Mouse (Mus musculus) heart, adult 2 months (tissue): ENCODE data around the gene Cdc40. TPM values are rescaled to one million over a fixed set of nuclear protein-coding genes. Genes with fewer than 3 reads are reported as not detected.

ENCODE experiments used
- DNase-seq, 2 experiments: peaks; one replicate each; pipeline ENCODE4 v3.0.0; 2021
- H3K27ac ChIP-seq: fragments of 200-600 bp; 2 replicates; pipeline ENCODE4 v1.8.1; 2022
- H3K27me3 ChIP-seq: fragments of 200-500 bp; 2 replicates; pipeline ENCODE4 v1.6.1; 2012; ENCODE audit warnings: mild to moderate bottlenecking, low read length, inconsistent platforms, mixed read lengths; ENCODE audit not compliant: control insufficient read depth, insufficient read depth
- H3K36me3 ChIP-seq: fragments of 200-500 bp; 2 replicates; pipeline ENCODE4 v1.6.1; 2012; ENCODE audit warnings: low read length, inconsistent platforms; ENCODE audit not compliant: control insufficient read depth, insufficient read depth
- H3K4me1 ChIP-seq: fragments of 200-500 bp; 2 replicates; pipeline ENCODE4 v1.6.1; 2011; ENCODE audit warnings: low read length; ENCODE audit not compliant: control insufficient read depth, insufficient read depth
- H3K4me3 ChIP-seq: fragments of 200-600 bp; 2 replicates; pipeline ENCODE4 v1.8.1; 2022
- H3K79me2 ChIP-seq: fragments of 200-500 bp; replicated peaks from 2 replicates; pipeline ENCODE4 v1.6.1; 2012; ENCODE audit warnings: mild to moderate bottlenecking, inconsistent platforms, low read length, moderate library complexity, mixed read lengths; ENCODE audit not compliant: control insufficient read depth, insufficient read depth
- H3K9ac ChIP-seq: fragments of 200-500 bp; 2 replicates; pipeline ENCODE4 v1.6.1; 2012; ENCODE audit warnings: low read depth, mild to moderate bottlenecking, control low read depth, inconsistent platforms, low read length, mixed read lengths
- CTCF ChIP-seq: fragments of 200-600 bp; IDR thresholded peaks from 2 replicates; pipeline ENCODE4 v1.8.1; 2022; ENCODE audit warnings: antibody characterized with exemption, mild to moderate bottlenecking, moderate library complexity
- EP300 ChIP-seq: fragments of 200-500 bp; IDR thresholded peaks from 2 replicates; pipeline ENCODE4 v1.6.1; 2011; ENCODE audit warnings: low read depth, low read length, control low read depth; ENCODE audit not compliant: insufficient read depth
- POLR2A ChIP-seq: fragments of 200-500 bp; IDR thresholded peaks from 2 replicates; pipeline ENCODE4 v1.6.1; 2011; ENCODE audit warnings: mild to moderate bottlenecking, low read depth, low read length, control low read depth; ENCODE audit not compliant: insufficient read depth
- WGBS: fragments of 180-500 bp; shearing (Covaris S2); methylation state at CpG from one replicate; pipeline ENCODE4 v1.1.7; 2018; 5-methylcytosine and 5-hydroxymethylcytosine counted together
- intact Hi-C: fragments of 180-260 bp; cut with DNase I; formaldehyde crosslinking; loops from one replicate; pipeline ENCODE4 v1.15.1; 2025
- polyA plus RNA-seq: library from polyadenylated mRNA; depleted of rRNA; stranded (reverse); fragments of >200 nt; gene quantifications from 2 replicates; pipeline ENCODE4 v1.2.3, GENCODE M21; 2012
- total RNA-seq, 2 experiments: library from RNA; stranded (reverse); gene quantifications; 2 replicates each; pipeline ENCODE4 v1.2.3; 2021

Gene Cdc40
- total and polyA plus RNA-seq, 3 experiments = 8.6 to 19.3 (median 18.6) TPM

GRCm38 (mm10) chr10:40889146-40889545, 6.0 kb upstream of the Cdc40 start:
- 70% methylated on average over 4 of the region's 4 CpGs for WGBS
- Histone ChIP-seq H3K36me3 (no peaks in the 10 kb centered on the region), H3K4me1 (peaks cover 2% of the 10 kb centered on the region; the same call in 1 of the 2 replicates), H3K9ac (no peak overlapping the region), H3K27ac (no peak overlapping the region), H3K4me3 (no peak overlapping the region), H3K79me2 (no peaks in the 10 kb centered on the region), H3K27me3 (no peaks in the 10 kb centered on the region; the same call in 1 of the 2 replicates)
- DNase-seq = no peak
- no peak for TF ChIP-seq CTCF
- intact Hi-C loops = loop anchor here (10.0 kb wide), 1 partner anchor 204 kb away; the partner anchor contains the start of gene Mettl24

DNA sequence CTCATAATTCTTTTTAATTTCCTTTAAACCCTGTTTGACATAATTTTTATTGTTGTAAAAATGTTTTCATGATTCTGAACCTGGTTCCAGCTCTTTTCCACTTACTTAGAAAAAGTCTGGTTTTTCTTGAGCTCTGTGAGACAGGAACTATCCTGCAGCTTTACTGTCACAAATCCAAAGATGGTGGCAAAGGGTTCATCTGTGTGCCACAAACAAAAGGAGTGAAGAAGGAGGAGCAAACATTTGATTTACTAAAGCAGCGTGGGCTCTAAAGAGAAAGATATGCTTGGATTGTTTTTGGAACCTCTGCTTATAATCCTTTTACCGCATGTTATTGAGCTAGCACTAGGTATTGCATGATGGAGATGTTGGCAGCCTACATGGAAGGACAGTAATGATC, 4.2 kb upstream of the Cdc40 start:
- intact Hi-C loops = loop anchor here (10.0 kb wide), 1 partner anchor 203 kb away; the partner anchor contains the start of gene Mettl24
- no peak for DNase-seq
- WGBS = 78% methylated on average over 2 of the region's 2 CpGs
- no peaks in the 10 kb centered on the region for H3K79me2 ChIP-seq
- H3K27ac ChIP-seq = no peak overlapping the region
- H3K27me3 ChIP-seq = peaks cover 2% of the 10 kb centered on the region; the same call in 1 of the 2 replicates
- no peak for TF ChIP-seq POLR2A
- no peak for TF ChIP-seq EP300
- H3K36me3 ChIP-seq = no peaks in the 10 kb centered on the region
- H3K9ac ChIP-seq = no peak overlapping the region
- no peak overlapping the region for H3K4me3 ChIP-seq
- peaks cover 2% of the 10 kb centered on the region; the same call in 1 of the 2 replicates for H3K4me1 ChIP-seq

- Histone ChIP-seq H3K27ac (no peak overlapping the region), H3K9ac (no peak overlapping the region), H3K27me3 (peaks cover 2% of the 10 kb centered on the region; the same call in 1 of the 2 replicates), H3K79me2 (peaks cover under 1% of the 10 kb centered on the region), H3K4me3 (no peak overlapping the region), H3K36me3 (peaks cover 9% of the 10 kb centered on the region; the same call in 1 of the 2 replicates), H3K4me1 (peaks cover 4% of the 10 kb centered on the region)
- 92% methylated on average over 7 of the region's 7 CpGs for WGBS
- DNase-seq = no peak
- no peak for TF ChIP-seq POLR2A
- intact Hi-C loops = loop anchor here (10.0 kb wide), 1 partner anchor 201 kb away; the partner anchor contains the start of gene Mettl24
Measured at GRCm38 (mm10) chr10:40885432-40885831, 2.3 kb upstream of the Cdc40 start.

GRCm38 (mm10) chr10:40884279-40884806, 1.2 kb upstream of the Cdc40 start:
- under 1% methylated on average over 40 of the region's 40 CpGs for WGBS

GRCm38 (mm10) chr10:40883644-40884278, 650 bp upstream of the Cdc40 start:
- under 1% methylated on average over 87 of the region's 87 CpGs for WGBS
- no peak overlapping the region; the same call in 1 of the 2 replicates for H3K27ac ChIP-seq
- no peak for DNase-seq

More at GRCm38 (mm10) chr10:40884279-40884806, 1.2 kb upstream of the Cdc40 start:
- Histone ChIP-seq H3K79me2 (peaks cover 2% of the 10 kb centered on the region), H3K4me1 (peaks cover 4% of the 10 kb centered on the region), H3K36me3 (peaks cover 9% of the 10 kb centered on the region; the same call in 1 of the 2 replicates), H3K27me3 (peaks cover 2% of the 10 kb centered on the region; the same call in 1 of the 2 replicates), H3K4me3 (peak overlapping the region; percentile 93), H3K27ac (no peak overlapping the region), H3K9ac (peak overlapping the region; percentile 17)
- TF ChIP-seq EP300 (no peak), POLR2A (no peak), CTCF (peak; percentile 69)
- intact Hi-C loops = loop anchor here (1.0 to 10.0 kb wide), 2 partner anchors 200 to 235 kb away; partner anchors contain the start of gene Mettl24
- DNase-seq = peak; percentile 38 to 51

GRCm38 (mm10) chr10:40882333-40882732, 778 bp downstream of the Cdc40 start:
- WGBS = 5% methylated on average over 9 of the region's 9 CpGs
- peaks cover 2% of the 10 kb centered on the region; the same call in 1 of the 2 replicates for H3K27me3 ChIP-seq
- TF ChIP-seq EP300 (no peak), POLR2A (no peak), CTCF (no peak)
- peaks cover 6% of the 10 kb centered on the region for H3K79me2 ChIP-seq
- H3K27ac ChIP-seq = peak overlapping the region; percentile 78
- H3K4me3 ChIP-seq = peak overlapping the region; percentile 93
- peak overlapping the region; percentile 97 for H3K9ac ChIP-seq
- peaks cover 13% of the 10 kb centered on the region for H3K36me3 ChIP-seq
- intact Hi-C loops = loop anchor here (2.0 to 10.0 kb wide), 2 partner anchors 34 to 198 kb away; partner anchors contain the start of gene Mettl24
- H3K4me1 ChIP-seq = peaks cover 5% of the 10 kb centered on the region
- DNase-seq = no peak

More at GRCm38 (mm10) chr10:40883644-40884278, 650 bp upstream of the Cdc40 start:
- Histone ChIP-seq H3K9ac (peak overlapping the region; percentile 17), H3K27me3 (peaks cover 2% of the 10 kb centered on the region; the same call in 1 of the 2 replicates), H3K79me2 (peaks cover 2% of the 10 kb centered on the region), H3K36me3 (peaks cover 9% of the 10 kb centered on the region; the same call in 1 of the 2 replicates), H3K4me1 (peaks cover 4% of the 10 kb centered on the region), H3K4me3 (peak overlapping the region; percentile 93)
- intact Hi-C loops = loop anchor here (1.0 to 10.0 kb wide), 3 partner anchors 35 to 234 kb away; partner anchors contain the start of gene Mettl24
- TF ChIP-seq CTCF (no peak), EP300 (no peak), POLR2A (no peak)
